Mouse (Mus musculus): Measurements from ENCODE around the gene Sstr3. TPM values are rescaled to one million over a fixed set of nuclear protein-coding genes. Genes with fewer than 3 reads are reported as not detected.

Sstr3 gene
- polyA plus RNA-seq, 1 experiment from 2014 or later = not detected

- no peak overlapping the region for H3K4me3 ChIP-seq (replicated peaks)
- DNase-seq = no peak
- WGBS (ENCODE audit: insufficient replicate concordance) = 56% methylated on average over 3 of the region's 3 CpGs
- H3K4me2 ChIP-seq = no peak overlapping the region
- 0 out of 2 replicates have a peak, but pooled peaks cover 4% of the 10 kb centered on the region for H3K4me1 ChIP-seq (replicated peaks)
- H3K9me3 ChIP-seq (replicated peaks) = no peaks in the 10 kb centered on the region
- H3K36me3 ChIP-seq = no peaks in the 10 kb centered on the region
- peaks cover 63% of the 10 kb centered on the region for H3K27me3 ChIP-seq
- ATAC-seq (ENCODE audit: low read depth) = no peak
- no peak overlapping the region for H3K27ac ChIP-seq
- H3K9ac ChIP-seq = no peak overlapping the region
Observed at GRCm38 (mm10) chr15:78541606-78542005, 2.9 kb downstream of the Sstr3 start.

- H3K9ac ChIP-seq = no peak overlapping the region
- ATAC-seq (ENCODE audit: low read depth) = no peak
- no peaks in the 10 kb centered on the region for H3K36me3 ChIP-seq
- no peaks in the 10 kb centered on the region for H3K9me3 ChIP-seq (replicated peaks)
- peaks cover 60% of the 10 kb centered on the region for H3K27me3 ChIP-seq
- DNase-seq = no peak
- H3K27ac ChIP-seq = no peak overlapping the region
- 0 out of 2 replicates have a peak, but pooled peaks cover 4% of the 10 kb centered on the region for H3K4me1 ChIP-seq (replicated peaks)
- WGBS (ENCODE audit: insufficient replicate concordance) = 39% methylated on average over 3 of the region's 3 CpGs
- no peak overlapping the region for H3K4me2 ChIP-seq
- H3K4me3 ChIP-seq (replicated peaks) = no peak overlapping the region
Observed at GRCm38 (mm10) chr15:78541036-78541435, 3.4 kb downstream of the Sstr3 start.

DNA sequence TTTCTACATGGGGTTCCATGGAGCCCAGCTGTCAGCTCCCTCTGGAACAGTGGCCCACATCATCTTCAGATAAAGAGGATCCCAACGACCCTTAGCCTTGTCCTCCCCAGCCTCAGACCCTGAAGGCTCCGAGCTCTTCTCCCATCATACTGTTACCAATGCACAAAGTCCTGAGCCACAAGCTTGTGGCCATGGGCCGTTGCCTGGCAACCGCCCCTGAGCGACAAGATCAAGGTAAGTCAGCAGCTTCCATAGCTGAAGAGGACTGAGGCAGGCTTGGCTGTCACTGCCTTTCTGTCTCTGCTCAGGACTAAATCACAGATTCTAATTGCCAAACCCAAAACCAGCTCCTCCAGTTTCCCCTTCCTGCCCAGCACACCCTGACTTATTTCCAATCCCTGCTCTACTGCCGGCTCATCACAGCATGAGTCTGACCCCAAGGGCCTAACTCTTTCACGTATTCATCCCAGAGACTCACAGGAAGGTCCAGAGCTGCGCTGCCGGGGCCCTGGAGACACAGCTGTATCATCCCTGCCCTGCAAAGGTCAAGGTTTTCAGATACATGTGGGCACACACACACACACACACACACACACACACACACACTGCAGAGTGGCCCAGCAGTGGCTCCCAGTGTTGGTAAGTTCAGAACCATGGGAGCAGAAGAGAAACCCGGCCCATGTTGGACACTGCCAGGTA, 8.6 kb downstream of the Sstr3 start:
- ATAC-seq (ENCODE audit: low read depth) = no peak
- H3K27ac ChIP-seq = no peak overlapping the region
- H3K4me3 ChIP-seq (replicated peaks) = no peak overlapping the region
- H3K27me3 ChIP-seq = peaks cover 26% of the 10 kb centered on the region
- no peaks in the 10 kb centered on the region for H3K9me3 ChIP-seq (replicated peaks)
- peaks cover 17% of the 10 kb centered on the region for H3K4me1 ChIP-seq (replicated peaks)
- no peak for DNase-seq
- WGBS (ENCODE audit: insufficient replicate concordance) = 48% methylated on average over 10 of the region's 10 CpGs
- no peak overlapping the region for H3K4me2 ChIP-seq
- H3K36me3 ChIP-seq = no peaks in the 10 kb centered on the region
- H3K9ac ChIP-seq = no peak overlapping the region

GRCm38 (mm10) chr15:78533346-78533835, 11.1 kb downstream of the Sstr3 start:
- WGBS (ENCODE audit: insufficient replicate concordance) = 60% methylated on average over 10 of the region's 10 CpGs
- H3K4me2 ChIP-seq = no peak overlapping the region
- peaks cover 40% of the 10 kb centered on the region for H3K4me1 ChIP-seq (replicated peaks)
- peak overlapping the region; percentile 79 for H3K27ac ChIP-seq
- peaks cover 17% of the 10 kb centered on the region for H3K27me3 ChIP-seq
- no peaks in the 10 kb centered on the region for H3K9me3 ChIP-seq (replicated peaks)
- DNase-seq (no peak), ATAC-seq (ENCODE audit: low read depth) (no peak)
- H3K9ac ChIP-seq = no peak overlapping the region
- no peaks in the 10 kb centered on the region for H3K36me3 ChIP-seq
- no peak overlapping the region for H3K4me3 ChIP-seq (replicated peaks)

DNA sequence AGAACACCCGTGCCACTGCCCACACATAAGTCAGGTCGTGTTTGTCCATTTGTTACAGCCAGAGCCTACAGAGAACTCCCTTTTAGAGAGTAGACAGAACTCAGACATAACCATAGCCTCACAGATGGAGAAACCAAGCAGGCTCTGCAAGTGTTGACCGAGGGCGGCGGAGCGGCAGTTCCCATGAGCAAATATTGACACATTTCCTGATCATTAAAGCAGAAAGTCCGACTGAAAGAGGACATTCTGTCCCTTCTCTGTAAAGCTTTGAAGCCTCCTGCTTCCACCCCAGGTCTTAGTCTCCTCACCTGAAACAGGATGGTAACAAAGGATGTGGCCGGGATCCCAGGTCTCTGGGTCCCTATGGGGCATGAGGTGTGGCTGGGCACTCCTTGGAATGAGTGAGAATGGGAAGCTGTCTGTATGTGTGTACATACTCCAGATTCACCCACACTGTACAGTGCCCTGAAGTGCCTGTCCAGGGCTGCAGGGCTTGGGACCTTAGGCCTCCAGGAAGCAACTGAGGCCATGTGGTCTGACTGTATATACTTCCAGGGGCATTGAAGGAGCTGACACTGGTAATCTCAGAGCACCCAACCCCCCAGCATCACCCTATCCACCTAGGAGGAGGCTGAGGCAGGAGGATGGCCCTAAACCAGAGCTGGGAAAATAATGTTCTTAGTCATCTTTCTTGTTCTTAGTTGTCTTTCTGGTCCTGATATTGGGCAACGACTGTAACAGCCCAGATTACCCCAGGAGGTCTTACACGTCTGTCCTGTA, 11.7 kb downstream of the Sstr3 start:
- Histone ChIP-seq H3K4me1 (replicated peaks) (peaks cover 42% of the 10 kb centered on the region), H3K9ac (no peak overlapping the region), H3K9me3 (replicated peaks) (no peaks in the 10 kb centered on the region), H3K4me3 (replicated peaks) (no peak overlapping the region), H3K4me2 (peak overlapping the region; percentile 59), H3K36me3 (no peaks in the 10 kb centered on the region), H3K27ac (peak overlapping the region; percentile 79), H3K27me3 (peaks cover 17% of the 10 kb centered on the region)
- no peak for DNase-seq
- peak; percentile 21; the same call in 1 of the 2 replicates for ATAC-seq (ENCODE audit: low read depth)
- WGBS (ENCODE audit: insufficient replicate concordance) = 65% methylated on average over 10 of the region's 10 CpGs

- peak overlapping the region; percentile 79 for H3K27ac ChIP-seq
Observed at GRCm38 (mm10) chr15:78531901-78532469, 12.5 kb downstream of the Sstr3 start.

GRCm38 (mm10) chr15:78531451-78531720, 13.1 kb downstream of the Sstr3 start:
- Histone ChIP-seq H3K9ac (0 out of 2 replicates have a peak overlapping the region, but pooled peaks have one; percentile 49), H3K27me3 (peaks cover 17% of the 10 kb centered on the region), H3K4me3 (replicated peaks) (no peak overlapping the region), H3K9me3 (replicated peaks) (no peaks in the 10 kb centered on the region), H3K27ac (peak overlapping the region; percentile 64), H3K4me2 (peak overlapping the region; percentile 59), H3K36me3 (no peaks in the 10 kb centered on the region), H3K4me1 (replicated peaks) (peaks cover 44% of the 10 kb centered on the region)
- ATAC-seq (ENCODE audit: low read depth) (no peak), DNase-seq (no peak)
- WGBS (ENCODE audit: insufficient replicate concordance) = 64% methylated on average over 4 of the region's 4 CpGs

More at GRCm38 (mm10) chr15:78531901-78532469, 12.5 kb downstream of the Sstr3 start:
- Histone ChIP-seq H3K9me3 (replicated peaks) (no peaks in the 10 kb centered on the region), H3K9ac (peak overlapping the region; percentile 49), H3K4me2 (peak overlapping the region; percentile 59), H3K27me3 (peaks cover 17% of the 10 kb centered on the region), H3K4me3 (replicated peaks) (peak overlapping the region; percentile 34), H3K36me3 (no peaks in the 10 kb centered on the region), H3K4me1 (replicated peaks) (peaks cover 44% of the 10 kb centered on the region)
- ATAC-seq (ENCODE audit: low read depth) (peak; percentile 52), DNase-seq (peak; percentile 71)
- WGBS (ENCODE audit: insufficient replicate concordance) = under 1% methylated on average over 25 of the region's 25 CpGs

- DNase-seq = no peak
- Histone ChIP-seq H3K4me2 (peak within 1 kb of the TSS; percentile 59), H3K27me3 (peaks cover 17% of the 10 kb centered on the region), H3K4me1 (replicated peaks) (peaks cover 44% of the 10 kb centered on the region), H3K9me3 (replicated peaks) (no peaks in the 10 kb centered on the region), H3K4me3 (replicated peaks) (peak within 1 kb of the TSS; percentile 34), H3K9ac (peak within 1 kb of the TSS; percentile 49), H3K36me3 (no peaks in the 10 kb centered on the region), H3K27ac (peak within 1 kb of the TSS; percentile 79)
- WGBS (ENCODE audit: insufficient replicate concordance) = 57% methylated on average over 17 of the region's 17 CpGs
- no peak for ATAC-seq (ENCODE audit: low read depth)
Observed at GRCm38 (mm10) chr15:78530671-78531450, 13.6 kb downstream of the Sstr3 start, which contains the start of gene C1qtnf6. C1qtnf6 (minus strand) TSS chr15:78531416.

DNA sequence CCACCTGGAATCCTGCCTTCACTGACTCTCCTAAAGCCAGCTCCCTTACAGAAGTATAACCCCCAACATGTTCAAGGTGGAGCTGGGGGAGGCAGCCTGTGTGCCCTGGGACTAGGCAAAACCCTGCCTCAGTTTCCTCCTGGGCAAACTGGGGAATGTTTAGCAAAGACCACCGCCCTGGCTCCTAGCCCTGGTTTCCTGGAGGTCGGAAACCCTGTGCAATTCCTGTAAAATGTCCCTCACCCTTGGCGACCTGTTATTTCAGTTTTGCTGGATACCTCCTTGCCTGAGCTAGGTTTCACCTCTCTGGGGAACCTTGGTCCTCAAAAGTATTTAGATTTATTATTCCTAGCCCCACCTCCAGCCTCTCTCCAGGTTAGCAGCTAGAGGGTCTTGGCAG, 14.3 kb downstream of the Sstr3 start:
- 51% methylated on average over 3 of the region's 3 CpGs for WGBS (ENCODE audit: insufficient replicate concordance)
- Histone ChIP-seq H3K4me3 (replicated peaks) (no peak overlapping the region), H3K27me3 (peaks cover 17% of the 10 kb centered on the region), H3K4me2 (peak overlapping the region; percentile 58; the same call in 1 of the 2 replicates), H3K4me1 (replicated peaks) (peaks cover 44% of the 10 kb centered on the region), H3K9me3 (replicated peaks) (no peaks in the 10 kb centered on the region), H3K27ac (no peak overlapping the region), H3K36me3 (no peaks in the 10 kb centered on the region), H3K9ac (no peak overlapping the region)
- DNase-seq (no peak), ATAC-seq (ENCODE audit: low read depth) (no peak)

DNA sequence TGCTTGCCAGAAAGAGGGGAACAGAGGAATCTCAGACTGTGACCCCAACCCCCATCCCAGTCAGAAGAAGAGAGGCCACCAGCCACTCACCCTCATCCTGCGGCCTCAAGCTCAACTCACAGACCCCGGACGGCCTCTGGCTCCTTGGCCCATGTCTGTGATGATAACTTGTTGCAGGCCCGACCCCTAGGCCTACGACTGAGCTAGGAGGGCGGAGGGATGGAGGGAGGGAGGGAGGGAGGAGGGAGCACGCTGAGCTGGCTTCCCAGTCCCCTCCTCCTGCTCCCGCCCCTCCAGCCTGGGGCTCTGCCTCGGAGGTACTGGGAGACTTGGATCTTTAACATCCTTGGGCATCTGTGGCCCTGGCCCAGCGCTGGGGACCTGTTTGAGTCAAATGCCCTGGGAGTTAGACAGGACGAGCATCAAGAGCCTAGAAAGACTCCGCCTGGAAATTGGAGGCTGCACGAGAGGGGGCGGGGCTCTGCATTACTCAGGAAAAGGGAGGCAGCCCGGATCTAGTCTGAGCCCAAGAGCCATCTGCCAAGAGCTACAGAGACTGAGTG, 15.0 kb downstream of the Sstr3 start:
- H3K9me3 ChIP-seq (replicated peaks) = no peaks in the 10 kb centered on the region
- peak overlapping the region; percentile 58 for H3K4me2 ChIP-seq
- H3K9ac ChIP-seq = peak overlapping the region; percentile 43
- DNase-seq (no peak), ATAC-seq (ENCODE audit: low read depth) (peak; percentile 32; the same call in 1 of the 2 replicates)
- H3K27ac ChIP-seq = peak overlapping the region; percentile 50
- H3K4me3 ChIP-seq (replicated peaks) = peak overlapping the region; percentile 40
- H3K4me1 ChIP-seq (replicated peaks) = peaks cover 44% of the 10 kb centered on the region
- WGBS (ENCODE audit: insufficient replicate concordance) = 11% methylated on average over 15 of the region's 15 CpGs
- H3K36me3 ChIP-seq = no peaks in the 10 kb centered on the region
- H3K27me3 ChIP-seq = peaks cover 17% of the 10 kb centered on the region
